Mouse (Mus musculus) brain, adult 10 weeks (tissue): ENCODE data around the gene Tldc2. TPM values are rescaled to one million over a fixed set of nuclear protein-coding genes. Genes with fewer than 3 reads are reported as not detected.

ENCODE experiments used
- polyA plus RNA-seq: library from polyadenylated mRNA; stranded (reverse); fragments of 350-450 nt; fragmentation: Illumina TruSeq; extraction: RNeasy Lipid Tissue Mini Kit (QIAGEN cat#74804); gene quantifications from one replicate; pipeline ENCODE4 v1.2.3, GENCODE M21; 2015; ENCODE audit warnings: low read depth, low replicate concordance

Tldc2 gene
- polyA plus RNA-seq = not detected

DNA sequence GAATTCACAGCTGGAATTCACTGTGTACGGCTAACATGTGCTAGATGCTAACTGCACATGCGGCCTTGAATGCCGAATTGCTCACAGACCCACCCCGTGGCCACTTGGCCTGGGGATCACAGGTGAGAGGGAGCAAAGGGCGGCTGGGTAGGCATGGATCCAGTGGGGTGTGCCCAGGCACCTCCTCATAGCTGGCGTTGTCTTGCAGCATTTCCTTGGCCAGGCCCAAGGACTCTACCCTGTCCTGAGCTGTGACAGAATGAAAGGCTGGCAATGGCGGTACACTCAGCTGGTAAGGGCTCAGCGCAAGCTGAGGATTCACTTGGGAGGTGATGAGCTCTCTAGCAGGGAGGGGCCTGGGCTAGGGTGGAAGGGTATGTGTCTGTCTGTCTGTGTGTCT lies at the start of gene Tldc2:
Gene Tldc2 (plus strand): TSS at position 260 of the 400 bp plus-strand sequence.

DNA sequence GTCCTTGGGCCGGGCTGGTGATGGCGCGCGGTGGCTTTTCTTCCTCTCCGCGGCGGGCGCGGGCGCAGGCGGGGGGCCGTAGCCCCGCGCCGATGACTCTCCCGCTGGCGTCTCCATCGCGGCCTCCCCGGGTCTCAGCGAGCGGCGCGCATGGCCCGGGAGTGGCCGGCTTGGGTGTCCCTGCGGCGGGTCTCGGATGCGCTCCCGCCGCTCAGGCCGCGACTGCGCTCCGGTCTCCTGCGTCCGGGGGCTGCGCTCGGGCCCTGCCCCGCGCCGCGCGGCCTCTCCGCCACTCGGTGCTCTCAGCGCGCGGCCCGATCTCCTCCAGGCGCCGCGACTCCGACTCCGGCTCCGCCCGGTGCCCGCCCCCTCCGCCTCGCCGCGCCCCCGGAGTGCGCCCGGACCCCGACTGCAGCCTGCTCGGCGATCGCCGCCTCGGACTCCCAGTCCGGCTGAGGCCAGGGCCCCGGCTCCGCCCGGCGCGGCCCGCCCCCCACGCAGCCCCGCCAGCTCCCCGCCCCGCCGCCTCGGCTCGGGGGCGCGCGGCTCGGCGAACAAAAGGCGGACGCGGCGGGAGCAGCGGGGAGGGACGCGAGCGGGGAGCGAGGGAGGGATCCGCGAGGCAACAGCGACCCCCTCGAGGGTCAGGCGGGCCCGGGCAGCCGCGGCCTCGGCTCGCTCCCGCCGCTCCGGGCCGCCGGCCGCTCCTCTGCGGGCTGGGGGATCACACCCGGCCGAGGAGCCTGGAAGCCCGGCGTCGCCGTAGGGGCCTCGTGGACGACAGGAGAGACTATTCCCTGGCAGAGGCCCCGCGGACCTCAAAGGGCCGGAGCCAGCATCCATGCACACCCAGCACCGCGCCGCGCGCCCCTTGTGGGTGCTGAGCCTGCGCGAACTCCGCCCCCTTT lies 7.8 kb upstream of the Tldc2 start, which contains the start of gene Soga1:
Gene Soga1 (minus strand): TSS at position 462 of the 908 bp plus-strand sequence.

DNA sequence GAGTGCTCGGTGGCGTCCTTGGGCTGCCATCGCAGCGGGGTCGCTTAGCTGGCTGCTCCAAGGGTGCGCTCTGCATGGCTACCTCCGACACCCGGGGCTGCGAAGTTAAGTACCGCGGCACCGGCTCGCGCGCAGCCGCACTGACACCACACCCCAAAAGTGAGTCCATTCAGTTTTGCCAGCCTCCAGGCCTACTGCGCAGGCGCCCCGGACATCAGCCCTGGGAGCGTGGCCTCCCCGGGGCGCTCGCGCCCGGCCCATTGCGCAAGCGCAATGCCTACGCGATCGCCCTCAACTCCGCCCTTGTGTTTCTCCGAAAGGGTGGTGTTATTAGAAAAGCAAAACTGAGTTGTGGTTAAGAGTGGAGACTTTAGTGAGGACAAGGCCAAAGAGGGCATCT lies 48.2 kb downstream of the Tldc2 start, which contains the start of gene Samhd1:
Gene Samhd1 (minus strand): TSS at position 252 of the 400 bp plus-strand sequence.

Other genes with a start within 250 kb of the Tldc2 start
- 1.1 TPM for gene Tgif2, start 247.0 kb upstream of the Tldc2 start, polyA plus RNA-seq
- 1.6 TPM for gene 4930518I15Rik, start 229.1 kb upstream of the Tldc2 start, polyA plus RNA-seq
- 93.8 TPM for gene Rab5if, start 223.9 kb upstream of the Tldc2 start, polyA plus RNA-seq
- 0.55 TPM for gene Sla2, start 199.9 kb upstream of the Tldc2 start, polyA plus RNA-seq
- gene Ndrg3, start 95.0 kb upstream of the Tldc2 start, polyA plus RNA-seq = 503 TPM
- 5.0 TPM for gene Dsn1, start 79.9 kb upstream of the Tldc2 start, polyA plus RNA-seq
- gene Soga1, start 7.8 kb upstream of the Tldc2 start, polyA plus RNA-seq = 8.2 TPM
- gene Samhd1, start 48.2 kb downstream of the Tldc2 start, polyA plus RNA-seq = 14.9 TPM
- 1.7 TPM for gene Rbl1, start 117.5 kb downstream of the Tldc2 start, polyA plus RNA-seq
- gene Rpn2, start 192.0 kb downstream of the Tldc2 start, polyA plus RNA-seq = 113 TPM
- 0.37 TPM for gene Mroh8, start 192.5 kb downstream of the Tldc2 start, polyA plus RNA-seq